Mouse (Mus musculus) lung, postnatal 0 days (tissue): Measurements from ENCODE around the gene Hcn2.

ENCODE experiments used
- CTCF ChIP-seq: IDR thresholded peaks from 2 replicates; pipeline ENCODE4 v1.5.1; 2016; ENCODE audit warnings: antibody characterized with exemption, mild to moderate bottlenecking
- EP300 ChIP-seq: IDR thresholded peaks from 2 replicates; pipeline ENCODE4 v1.6.1; 2016; ENCODE audit warnings: antibody characterized with exemption, mild to moderate bottlenecking, control low read depth

DNA sequence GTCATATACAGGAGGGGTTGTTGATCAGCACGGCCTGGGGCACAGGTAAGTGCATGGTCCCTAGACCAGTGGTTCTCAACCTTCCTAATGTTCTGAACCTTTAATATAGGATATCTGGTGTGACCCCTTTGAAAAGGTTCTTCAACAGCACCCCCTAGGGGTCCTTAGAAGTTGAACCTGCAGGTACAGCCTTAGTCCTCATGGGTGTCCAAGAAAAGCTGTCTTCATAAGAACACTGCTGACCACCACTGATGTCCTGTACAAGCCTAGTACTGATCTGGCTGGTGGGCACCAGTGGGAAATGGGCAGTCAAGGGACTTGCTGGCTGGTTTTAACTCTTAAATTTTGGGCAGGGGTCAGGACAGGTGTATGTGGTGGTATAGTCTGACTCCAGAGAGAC, 4.4 kb upstream of the Hcn2 start:
- TF ChIP-seq CTCF = peak; percentile 55
- TF ChIP-seq EP300 = no peak
